Mouse (Mus musculus): Measurements from ENCODE around the gene Myo10.

Gene Myo10

GRCm38 (mm10) chr15:25688424-25689283, 66.3 kb downstream of the Myo10 start:
- in situ Hi-C loops (cut with MboI; ENCODE audit: low sequenced_read_pairs): no loop called here

GRCm38 (mm10) chr15:25689477-25689876, 67.2 kb downstream of the Myo10 start:
- in situ Hi-C loops (cut with MboI; ENCODE audit: low sequenced_read_pairs): no loop called here

GRCm38 (mm10) chr15:25690066-25690745, 67.9 kb downstream of the Myo10 start:
- in situ Hi-C loops (cut with MboI; ENCODE audit: low sequenced_read_pairs): no loop called here

GRCm38 (mm10) chr15:25690746-25691105, 68.4 kb downstream of the Myo10 start:
- in situ Hi-C loops (cut with MboI; ENCODE audit: low sequenced_read_pairs): no loop called here

GRCm38 (mm10) chr15:25692254-25692950, 70.1 kb downstream of the Myo10 start:
- in situ Hi-C loops (cut with MboI; ENCODE audit: low sequenced_read_pairs): no loop called here

GRCm38 (mm10) chr15:25693708-25694107, 71.4 kb downstream of the Myo10 start:
- in situ Hi-C loops (cut with MboI; ENCODE audit: low sequenced_read_pairs): no loop called here

GRCm38 (mm10) chr15:25694749-25695148, 72.4 kb downstream of the Myo10 start:
- in situ Hi-C loops (cut with MboI; ENCODE audit: low sequenced_read_pairs): no loop called here

GRCm38 (mm10) chr15:25695253-25695652, 72.9 kb downstream of the Myo10 start:
- in situ Hi-C loops (cut with MboI; ENCODE audit: low sequenced_read_pairs): no loop called here

GRCm38 (mm10) chr15:25695883-25696282, 73.6 kb downstream of the Myo10 start:
- in situ Hi-C loops (cut with MboI; ENCODE audit: low sequenced_read_pairs): no loop called here

GRCm38 (mm10) chr15:25696660-25697059, 74.3 kb downstream of the Myo10 start:
- in situ Hi-C loops (cut with MboI; ENCODE audit: low sequenced_read_pairs): no loop called here

- in situ Hi-C loops (cut with MboI; ENCODE audit: low sequenced_read_pairs): no loop called here
Observed at GRCm38 (mm10) chr15:25699032-25699557, 76.8 kb downstream of the Myo10 start.

GRCm38 (mm10) chr15:25702602-25703001, 80.3 kb downstream of the Myo10 start:
- in situ Hi-C loops (cut with MboI; ENCODE audit: low sequenced_read_pairs): loop anchor here (25.0 kb wide), 1 partner anchor 1115 kb away; no protein-coding TSS in a partner anchor

- in situ Hi-C loops (cut with MboI; ENCODE audit: low sequenced_read_pairs): loop anchor here (25.0 kb wide), 1 partner anchor 1118 kb away; no protein-coding TSS in a partner anchor
Observed at GRCm38 (mm10) chr15:25704809-25705585, 82.7 kb downstream of the Myo10 start.

GRCm38 (mm10) chr15:25706874-25707554, 84.7 kb downstream of the Myo10 start:
- in situ Hi-C loops (cut with MboI; ENCODE audit: low sequenced_read_pairs): loop anchor here (25.0 kb wide), 1 partner anchor 1120 kb away; no protein-coding TSS in a partner anchor

- in situ Hi-C loops (cut with MboI; ENCODE audit: low sequenced_read_pairs): loop anchor here (25.0 kb wide), 1 partner anchor 1121 kb away; no protein-coding TSS in a partner anchor
Observed at GRCm38 (mm10) chr15:25707891-25708290, 85.6 kb downstream of the Myo10 start.

GRCm38 (mm10) chr15:25710876-25711275, 88.6 kb downstream of the Myo10 start:
- in situ Hi-C loops (cut with MboI; ENCODE audit: low sequenced_read_pairs): loop anchor here (25.0 kb wide), 1 partner anchor 1124 kb away; no protein-coding TSS in a partner anchor

- in situ Hi-C loops (cut with MboI; ENCODE audit: low sequenced_read_pairs): loop anchor here (25.0 kb wide), 1 partner anchor 1126 kb away; no protein-coding TSS in a partner anchor
Observed at GRCm38 (mm10) chr15:25712877-25713276, 90.6 kb downstream of the Myo10 start.

- in situ Hi-C loops (cut with MboI; ENCODE audit: low sequenced_read_pairs): loop anchor here (25.0 kb wide), 1 partner anchor 1126 kb away; no protein-coding TSS in a partner anchor
Observed at GRCm38 (mm10) chr15:25713587-25714361, 91.4 kb downstream of the Myo10 start.

All from CH12F3 (cell line).